Mouse (Mus musculus): Measurements from ENCODE around the gene Fbxo5. TPM values are rescaled to one million over a fixed set of nuclear protein-coding genes. Genes with fewer than 3 reads are reported as not detected.

Gene Fbxo5
- polyA plus RNA-seq, 1 experiment, result 2.9 TPM

- WGBS, result under 1% methylated on average over 47 of the region's 47 CpGs
- TF ChIP-seq POLR2A (IDR thresholded peaks at IDR 0.05; ENCODE audit: low read depth, low read length), result peak; percentile 38; the same call in 1 of the 2 replicates
- 0 out of 2 replicates have a peak, but pooled peaks have one; percentile 19 for TF ChIP-seq CTCF (IDR thresholded peaks at IDR 0.05; ENCODE audit: extremely low read depth, insufficient read depth, insufficient read length, insufficient replicate concordance)
- H3K27ac ChIP-seq (ENCODE audit: insufficient read depth, low read length), result peak within 1 kb of the TSS; percentile 98
- peaks cover 5% of the 10 kb centered on the region; the same call in 1 of the 2 replicates for H3K4me1 ChIP-seq (ENCODE audit: control insufficient read depth, insufficient read depth, insufficient read length)
- DNase-seq (ENCODE audit: low read depth in 1 of 2, low spot score in 2 of 2), result peak; percentile 95 to 98
- peaks cover 7% of the 10 kb centered on the region for H3K36me3 ChIP-seq (ENCODE audit: control insufficient read depth, insufficient read depth, low read length)
- peak within 1 kb of the TSS; percentile 85 for H3K4me3 ChIP-seq (ENCODE audit: extremely low read depth, insufficient read depth, insufficient read length)
- H3K27me3 ChIP-seq (ENCODE audit: control insufficient read depth, insufficient read depth, low read length), result no peaks in the 10 kb centered on the region
Observed at GRCm38 (mm10) chr10:5823740-5824491, 18.5 kb upstream of the Fbxo5 start, which contains the start of gene Mtrf1l. Gene Mtrf1l (minus strand): TSS chr10:5823910.

- Histone ChIP-seq H3K36me3 (ENCODE audit: control insufficient read depth, insufficient read depth, low read length) (peaks cover 10% of the 10 kb centered on the region), H3K4me3 (ENCODE audit: extremely low read depth, insufficient read depth, insufficient read length) (peak overlapping the region; percentile 85), H3K4me1 (ENCODE audit: control insufficient read depth, insufficient read depth, insufficient read length) (peaks cover 5% of the 10 kb centered on the region; the same call in 1 of the 2 replicates), H3K27ac (ENCODE audit: insufficient read depth, low read length) (peak overlapping the region; percentile 84), H3K27me3 (ENCODE audit: control insufficient read depth, insufficient read depth, low read length) (no peaks in the 10 kb centered on the region)
- under 1% methylated on average over 37 of the region's 37 CpGs for WGBS
- TF ChIP-seq CTCF (IDR thresholded peaks at IDR 0.05; ENCODE audit: extremely low read depth, insufficient read depth, insufficient read length, insufficient replicate concordance) (no peak), POLR2A (IDR thresholded peaks at IDR 0.05; ENCODE audit: low read depth, low read length) (no peak)
- no peak for DNase-seq (ENCODE audit: low read depth in 1 of 2, low spot score in 2 of 2)
Observed at GRCm38 (mm10) chr10:5823291-5823739, 17.9 kb upstream of the Fbxo5 start.

- H3K27me3 ChIP-seq (ENCODE audit: control insufficient read depth, insufficient read depth, low read length), result no peaks in the 10 kb centered on the region
- TF ChIP-seq CTCF (IDR thresholded peaks at IDR 0.05; ENCODE audit: extremely low read depth, insufficient read depth, insufficient read length, insufficient replicate concordance) (no peak), POLR2A (IDR thresholded peaks at IDR 0.05; ENCODE audit: low read depth, low read length) (no peak)
- DNase-seq (ENCODE audit: low read depth in 1 of 2, low spot score in 2 of 2), result no peak
- no peak overlapping the region for H3K27ac ChIP-seq (ENCODE audit: insufficient read depth, low read length)
- H3K4me3 ChIP-seq (ENCODE audit: extremely low read depth, insufficient read depth, insufficient read length), result no peak overlapping the region
- 93% methylated on average over 3 of the region's 3 CpGs for WGBS
- peaks cover 4% of the 10 kb centered on the region; the same call in 1 of the 2 replicates for H3K4me1 ChIP-seq (ENCODE audit: control insufficient read depth, insufficient read depth, insufficient read length)
- peaks cover 30% of the 10 kb centered on the region for H3K36me3 ChIP-seq (ENCODE audit: control insufficient read depth, insufficient read depth, low read length)
Observed at GRCm38 (mm10) chr10:5818772-5819171, 13.4 kb upstream of the Fbxo5 start.

- no peaks in the 10 kb centered on the region for H3K4me1 ChIP-seq (ENCODE audit: control insufficient read depth, insufficient read depth, insufficient read length)
- no peak for TF ChIP-seq POLR2A (IDR thresholded peaks at IDR 0.05; ENCODE audit: low read depth, low read length)
- TF ChIP-seq CTCF (IDR thresholded peaks at IDR 0.05; ENCODE audit: extremely low read depth, insufficient read depth, insufficient read length, insufficient replicate concordance), result no peak
Observed at GRCm38 (mm10) chr10:5815968-5816367, 10.6 kb upstream of the Fbxo5 start.

GRCm38 (mm10) chr10:5813724-5814123, 8.3 kb upstream of the Fbxo5 start:
- Histone ChIP-seq H3K4me3 (ENCODE audit: extremely low read depth, insufficient read depth, insufficient read length) (no peak overlapping the region), H3K36me3 (ENCODE audit: control insufficient read depth, insufficient read depth, low read length) (peaks cover 41% of the 10 kb centered on the region), H3K27me3 (ENCODE audit: control insufficient read depth, insufficient read depth, low read length) (no peaks in the 10 kb centered on the region), H3K4me1 (ENCODE audit: control insufficient read depth, insufficient read depth, insufficient read length) (no peaks in the 10 kb centered on the region), H3K27ac (ENCODE audit: insufficient read depth, low read length) (no peak overlapping the region)
- TF ChIP-seq CTCF (IDR thresholded peaks at IDR 0.05; ENCODE audit: extremely low read depth, insufficient read depth, insufficient read length, insufficient replicate concordance) (no peak), POLR2A (IDR thresholded peaks at IDR 0.05; ENCODE audit: low read depth, low read length) (no peak)
- WGBS, result 97% methylated on average over 11 of the region's 11 CpGs
- DNase-seq (ENCODE audit: low read depth in 1 of 2, low spot score in 2 of 2), result no peak

More at GRCm38 (mm10) chr10:5815968-5816367, 10.6 kb upstream of the Fbxo5 start:
- DNase-seq (ENCODE audit: low read depth in 1 of 2, low spot score in 2 of 2), result no peak
- Histone ChIP-seq H3K27me3 (ENCODE audit: control insufficient read depth, insufficient read depth, low read length) (no peaks in the 10 kb centered on the region), H3K4me3 (ENCODE audit: extremely low read depth, insufficient read depth, insufficient read length) (no peak overlapping the region), H3K36me3 (ENCODE audit: control insufficient read depth, insufficient read depth, low read length) (peaks cover 49% of the 10 kb centered on the region), H3K27ac (ENCODE audit: insufficient read depth, low read length) (no peak overlapping the region)
- WGBS, result 99% methylated on average over 2 of the region's 2 CpGs

- no peak overlapping the region for H3K4me3 ChIP-seq (ENCODE audit: extremely low read depth, insufficient read depth, insufficient read length)
- no peaks in the 10 kb centered on the region for H3K27me3 ChIP-seq (ENCODE audit: control insufficient read depth, insufficient read depth, low read length)
- peaks cover 5% of the 10 kb centered on the region; the same call in 1 of the 2 replicates for H3K4me1 ChIP-seq (ENCODE audit: control insufficient read depth, insufficient read depth, insufficient read length)
- no peak for DNase-seq (ENCODE audit: low read depth in 1 of 2, low spot score in 2 of 2)
- TF ChIP-seq CTCF (IDR thresholded peaks at IDR 0.05; ENCODE audit: extremely low read depth, insufficient read depth, insufficient read length, insufficient replicate concordance) (no peak), POLR2A (IDR thresholded peaks at IDR 0.05; ENCODE audit: low read depth, low read length) (no peak)
- H3K36me3 ChIP-seq (ENCODE audit: control insufficient read depth, insufficient read depth, low read length), result peaks cover 13% of the 10 kb centered on the region
- 51% methylated on average over 2 of the region's 2 CpGs for WGBS
- H3K27ac ChIP-seq (ENCODE audit: insufficient read depth, low read length), result no peak overlapping the region
Observed at GRCm38 (mm10) chr10:5807683-5808082, 2.3 kb upstream of the Fbxo5 start.

Data from spleen, adult 2 months (tissue).